Mouse (Mus musculus): Measurements from ENCODE around the gene Kcnn1.

The Kcnn1 gene

GRCm38 (mm10) chr8:70820101-70820935 is 42.7 kb downstream of the Kcnn1 start:
- no peak for DNase-seq (ENCODE audit: low read depth in 1 of 2, low spot score in 2 of 2)

- peak in 1 of 2 experiments; percentile 31 for DNase-seq (ENCODE audit: low read depth in 1 of 2, low spot score in 2 of 2)
Observed at GRCm38 (mm10) chr8:70816679-70817078, 46.4 kb downstream of the Kcnn1 start.

- DNase-seq (ENCODE audit: low read depth in 1 of 2, low spot score in 2 of 2): no peak
Observed at GRCm38 (mm10) chr8:70812885-70813284, 50.2 kb downstream of the Kcnn1 start.

GRCm38 (mm10) chr8:70812055-70812454 is 51.0 kb downstream of the Kcnn1 start:
- DNase-seq (ENCODE audit: low read depth in 1 of 2, low spot score in 2 of 2): no peak

- no peak for DNase-seq (ENCODE audit: low read depth in 1 of 2, low spot score in 2 of 2)
Observed at GRCm38 (mm10) chr8:70810962-70811680, 51.9 kb downstream of the Kcnn1 start.

- no peak for DNase-seq (ENCODE audit: low read depth in 1 of 2, low spot score in 2 of 2)
Observed at GRCm38 (mm10) chr8:70808955-70809701, 53.9 kb downstream of the Kcnn1 start.

- no peak for DNase-seq (ENCODE audit: low read depth in 1 of 2, low spot score in 2 of 2)
Observed at GRCm38 (mm10) chr8:70808239-70808638, 54.8 kb downstream of the Kcnn1 start, which contains the start of gene Il12rb1. Gene Il12rb1, plus strand, starts transcription at chr8:70808449.

- no peak for DNase-seq (ENCODE audit: low read depth in 1 of 2, low spot score in 2 of 2)
Observed at GRCm38 (mm10) chr8:70807304-70807703, 55.8 kb downstream of the Kcnn1 start.

GRCm38 (mm10) chr8:70806541-70806940 is 56.5 kb downstream of the Kcnn1 start:
- peak in 1 of 2 experiments; percentile 59 for DNase-seq (ENCODE audit: low read depth in 1 of 2, low spot score in 2 of 2)

- DNase-seq (ENCODE audit: low read depth in 1 of 2, low spot score in 2 of 2): peak in 1 of 2 experiments; percentile 67
Observed at GRCm38 (mm10) chr8:70804481-70805206, 58.4 kb downstream of the Kcnn1 start, which contains the start of gene Mast3. Gene Mast3, minus strand, starts transcription at chr8:70805054.

- peak in 1 of 2 experiments; percentile 52 for DNase-seq (ENCODE audit: low read depth in 1 of 2, low spot score in 2 of 2)
Observed at GRCm38 (mm10) chr8:70803761-70804480, 59.1 kb downstream of the Kcnn1 start.

GRCm38 (mm10) chr8:70802786-70803510 is 60.1 kb downstream of the Kcnn1 start:
- DNase-seq (ENCODE audit: low read depth in 1 of 2, low spot score in 2 of 2): no peak

GRCm38 (mm10) chr8:70801830-70802229 is 61.2 kb downstream of the Kcnn1 start:
- no peak for DNase-seq (ENCODE audit: low read depth in 1 of 2, low spot score in 2 of 2)

GRCm38 (mm10) chr8:70801156-70801555 is 61.9 kb downstream of the Kcnn1 start:
- no peak for DNase-seq (ENCODE audit: low read depth in 1 of 2, low spot score in 2 of 2)

- DNase-seq (ENCODE audit: low read depth in 1 of 2, low spot score in 2 of 2): no peak
Observed at GRCm38 (mm10) chr8:70800648-70801047, 62.4 kb downstream of the Kcnn1 start.

- DNase-seq (ENCODE audit: low read depth in 1 of 2, low spot score in 2 of 2): no peak
Observed at GRCm38 (mm10) chr8:70798281-70798680, 64.8 kb downstream of the Kcnn1 start.

GRCm38 (mm10) chr8:70797081-70798070 is 65.7 kb downstream of the Kcnn1 start:
- peak in 1 of 2 experiments; percentile 67 for DNase-seq (ENCODE audit: low read depth in 1 of 2, low spot score in 2 of 2)

- DNase-seq (ENCODE audit: low read depth in 1 of 2, low spot score in 2 of 2): no peak
Observed at GRCm38 (mm10) chr8:70796403-70797080, 66.5 kb downstream of the Kcnn1 start.

Data from monocyte, adult 2 months (primary cell).